Mouse (Mus musculus) mature B cell (primary cell): ENCODE measurements around the gene Ppp1r14b.

Experiments used
- in situ Hi-C: fragments of 300-500 bp; cut with MboI; formaldehyde crosslinking; loops from 2 replicates; pipeline ENCODE4 v1.14.3; 2019

Gene Ppp1r14b

DNA sequence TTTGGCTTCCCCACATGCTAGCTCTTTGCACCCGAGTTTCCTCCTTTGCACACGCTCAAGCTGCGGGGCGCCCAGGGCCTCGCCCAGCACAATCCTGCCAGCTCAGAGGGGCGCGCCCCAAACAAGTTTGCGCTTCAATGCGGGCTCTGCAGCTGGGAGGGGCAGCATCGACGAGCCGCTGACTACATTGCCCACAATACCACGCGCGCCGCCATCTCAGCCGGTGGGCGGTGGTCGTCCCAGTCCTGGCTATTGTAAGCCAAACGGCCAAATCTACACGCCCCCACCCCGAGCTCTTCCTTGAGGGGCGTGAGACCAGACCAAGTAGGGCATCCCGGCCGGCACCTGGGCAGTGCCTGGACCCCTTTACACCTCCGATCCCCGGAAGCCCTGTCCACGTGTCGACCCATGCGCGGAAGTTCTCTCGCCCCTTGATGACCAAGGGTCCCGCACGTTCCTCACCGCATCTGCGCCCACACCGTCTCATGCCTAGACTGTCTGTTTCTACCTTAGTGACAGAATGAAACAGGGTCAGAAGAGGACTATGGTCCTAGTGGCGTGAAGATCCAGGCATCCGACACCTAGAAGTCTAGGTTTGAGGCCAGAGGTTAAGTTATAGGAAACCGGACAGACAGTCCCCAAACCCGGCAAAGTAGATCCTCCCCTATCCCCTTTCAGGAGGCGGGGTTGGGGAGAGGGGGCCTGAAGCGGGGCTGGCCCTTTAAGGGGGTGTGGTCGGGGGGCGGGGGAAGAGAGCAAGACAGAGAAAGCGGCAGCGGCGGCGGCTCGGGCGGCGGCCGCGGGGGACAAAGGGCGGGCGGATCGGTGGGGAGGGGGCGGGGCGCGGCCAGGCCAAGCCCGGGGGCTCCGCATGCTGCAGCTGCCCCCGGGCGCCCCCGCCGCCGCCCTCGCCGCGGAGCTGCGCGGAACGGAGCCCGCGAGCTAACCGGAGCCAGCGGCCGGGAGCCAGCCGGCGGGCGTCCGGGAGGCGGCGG lies at the start of gene Ppp1r14b:
Gene Ppp1r14b, plus strand, starts transcription at position 758 of the 995 bp plus-strand sequence.
- in situ Hi-C loops, result no loop called here

GRCm38 (mm10) chr19:6925307-6925573 lies 49.5 kb upstream of the Ppp1r14b start, which contains the start of gene Catsperz:
Gene Catsperz (minus strand): TSS chr19:6925380.
- in situ Hi-C loops, result no loop called here

DNA sequence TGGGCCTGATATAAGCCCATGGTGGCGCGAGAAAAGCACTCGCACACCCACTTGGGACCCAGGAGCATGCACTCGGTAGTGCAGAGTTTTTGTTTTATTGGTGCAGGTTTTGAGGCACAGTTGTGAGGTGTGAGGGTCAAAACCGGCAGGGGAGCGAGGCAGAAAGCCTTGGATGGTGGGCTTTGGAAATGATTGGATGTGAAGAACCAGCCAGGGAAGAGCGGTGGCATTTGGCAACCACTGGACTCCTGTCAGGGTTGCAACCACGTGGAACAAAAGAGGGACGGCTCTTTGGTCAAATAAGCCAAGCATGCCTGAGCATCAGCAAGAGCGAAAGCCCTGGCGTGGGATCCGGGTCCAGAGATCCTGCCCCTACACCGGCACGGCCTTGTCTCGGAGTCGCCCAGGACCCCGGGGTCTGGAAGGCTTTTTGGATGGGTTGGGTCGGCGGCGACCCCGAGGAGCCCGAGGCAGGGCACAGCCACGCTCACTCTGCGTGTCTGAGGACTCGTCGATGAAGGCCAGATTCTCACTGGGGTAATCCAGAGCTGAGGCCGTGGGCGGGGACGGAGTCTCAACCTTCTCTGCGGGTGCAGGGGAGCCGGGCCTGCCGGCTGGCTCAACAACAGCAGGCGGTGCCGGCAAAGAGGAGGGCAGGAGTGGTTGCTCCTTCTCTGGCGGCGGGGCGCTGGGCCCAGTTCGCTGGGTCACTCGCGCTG lies 49.0 kb upstream of the Ppp1r14b start:
- in situ Hi-C loops, result no loop called here

GRCm38 (mm10) chr19:6926559-6927255 lies 48.1 kb upstream of the Ppp1r14b start:
- in situ Hi-C loops, result no loop called here

GRCm38 (mm10) chr19:6928080-6928479 lies 46.7 kb upstream of the Ppp1r14b start:
- in situ Hi-C loops, result no loop called here

DNA sequence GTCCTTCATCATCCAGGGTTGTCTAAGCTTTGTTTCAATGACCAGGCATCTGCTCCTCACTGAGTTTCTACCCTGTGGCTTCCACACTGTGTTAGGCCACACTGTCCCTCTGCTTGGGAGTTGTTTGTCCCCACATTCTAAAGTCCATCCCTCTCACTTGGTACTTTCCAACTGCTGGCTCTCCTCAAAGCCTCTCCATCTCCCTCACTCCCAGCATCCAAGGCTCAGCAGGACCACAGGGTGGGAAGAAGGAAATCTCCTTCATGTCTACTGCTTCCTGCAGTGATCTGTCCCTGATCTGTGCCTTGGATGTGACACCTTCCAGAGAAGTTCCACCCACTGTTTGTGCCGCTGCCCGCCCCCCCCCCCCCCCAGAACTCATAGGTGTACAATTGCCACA lies 43.8 kb upstream of the Ppp1r14b start:
- in situ Hi-C loops, result no loop called here

- in situ Hi-C loops, result no loop called here
Observed at GRCm38 (mm10) chr19:6932018-6932417, 42.8 kb upstream of the Ppp1r14b start.

DNA sequence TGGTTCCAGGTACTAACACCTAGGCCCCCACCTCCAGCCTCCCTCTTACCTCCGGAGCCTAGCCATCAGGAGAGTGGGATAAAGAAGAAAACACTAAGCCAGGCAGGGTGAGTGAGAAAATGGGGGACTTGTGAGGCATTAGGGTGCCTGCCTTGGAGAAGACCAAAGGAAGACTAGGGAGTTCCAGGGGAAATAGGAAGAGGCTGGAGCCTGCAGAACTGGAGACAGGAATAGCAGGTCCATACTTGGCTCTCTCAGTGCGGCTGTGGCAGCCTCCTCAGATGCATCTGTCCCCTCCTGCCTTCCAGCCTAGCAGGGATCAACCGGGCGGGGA lies 41.7 kb upstream of the Ppp1r14b start:
- in situ Hi-C loops, result no loop called here

- in situ Hi-C loops, result no loop called here
Observed at GRCm38 (mm10) chr19:6933436-6934194, 41.2 kb upstream of the Ppp1r14b start.

DNA sequence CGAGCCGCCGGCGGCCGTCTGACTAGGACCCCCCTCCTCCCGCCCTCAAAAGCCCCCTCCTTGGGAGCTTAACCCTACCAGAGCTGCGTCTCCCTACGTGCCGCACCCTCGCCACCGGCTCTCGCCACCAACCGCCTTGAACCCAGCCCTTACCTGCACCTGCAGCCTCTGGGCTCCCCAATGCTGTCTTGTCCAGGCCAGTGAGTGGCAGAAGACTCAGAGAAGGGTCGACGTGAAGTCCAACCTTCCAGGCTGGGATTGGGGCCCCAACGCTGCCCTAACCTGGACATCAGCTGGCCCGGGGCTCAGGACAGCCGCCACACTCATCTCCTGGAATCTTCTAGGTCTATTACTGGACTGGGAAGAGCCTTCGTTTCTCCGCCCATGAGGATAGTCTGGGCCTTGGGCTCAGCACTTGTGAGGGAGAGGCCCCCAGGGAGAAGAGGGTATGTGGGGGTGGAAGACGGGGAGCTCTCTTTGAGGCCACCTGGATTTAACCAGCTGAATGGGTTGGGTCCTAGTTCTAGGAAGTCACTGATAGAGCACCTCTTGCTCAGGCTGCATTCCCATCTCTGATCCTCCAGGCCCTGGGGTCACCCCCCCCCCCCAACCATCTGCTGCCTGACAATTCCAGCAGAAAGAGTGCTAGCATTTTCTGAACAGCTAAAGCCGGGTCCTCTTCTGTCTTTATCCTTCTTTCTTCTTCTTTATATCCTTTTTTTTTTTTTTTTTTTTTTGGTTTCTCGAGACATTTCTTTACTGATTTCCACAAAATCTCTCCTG lies 40.4 kb upstream of the Ppp1r14b start, which contains the start of gene Kcnk4:
Gene Kcnk4, minus strand, starts transcription at position 321 of the 783 bp plus-strand sequence.
- in situ Hi-C loops, result no loop called here

GRCm38 (mm10) chr19:6936299-6936698 lies 38.5 kb upstream of the Ppp1r14b start:
- in situ Hi-C loops, result no loop called here

DNA sequence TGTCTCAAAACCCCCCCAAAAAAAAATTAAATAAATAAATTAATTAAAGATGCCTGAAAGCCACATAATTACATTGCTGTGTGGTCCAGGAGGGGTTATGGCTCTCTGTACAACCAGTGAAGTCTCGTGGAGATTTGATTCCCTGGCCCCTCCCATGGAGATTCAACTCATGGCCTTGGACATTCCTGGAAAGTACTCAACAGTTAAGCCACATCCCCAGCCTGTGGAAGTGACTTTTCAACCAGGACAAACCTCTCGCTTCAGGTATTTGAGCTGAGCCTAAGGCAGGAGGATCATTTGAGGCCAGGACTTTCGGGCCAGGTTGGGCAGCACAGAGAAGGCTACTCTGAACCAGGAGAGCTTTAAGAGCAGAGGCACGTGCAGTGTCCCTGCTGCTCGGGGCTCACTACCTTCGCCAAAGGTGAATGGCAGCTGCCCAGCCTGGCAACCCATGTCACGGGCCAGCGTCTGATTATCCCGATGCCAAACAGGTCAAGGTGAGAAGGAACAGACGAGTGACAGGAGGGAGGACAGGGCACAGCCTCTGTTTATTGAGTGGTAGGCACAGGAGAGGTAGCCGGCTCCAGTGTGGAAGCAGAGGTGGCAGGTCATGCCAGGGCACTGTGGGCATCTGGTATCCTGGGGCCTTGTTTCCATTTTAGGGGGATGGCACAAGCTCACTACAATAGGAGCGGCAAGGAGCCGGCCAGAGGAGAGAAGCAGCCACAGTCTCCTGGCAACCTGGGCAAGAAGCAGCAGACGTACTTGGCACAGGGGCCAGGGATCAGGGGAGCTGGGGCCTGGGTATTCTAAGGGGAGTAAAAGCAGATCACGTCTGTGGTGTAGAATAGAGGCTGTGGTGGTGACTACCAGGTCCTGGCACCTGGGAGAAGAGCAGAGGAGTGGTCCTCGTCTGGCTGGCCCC lies 37.0 kb upstream of the Ppp1r14b start:
- in situ Hi-C loops, result no loop called here

GRCm38 (mm10) chr19:6939106-6940002 lies 35.4 kb upstream of the Ppp1r14b start:
- in situ Hi-C loops, result no loop called here

GRCm38 (mm10) chr19:6940396-6941351 lies 34.1 kb upstream of the Ppp1r14b start:
- in situ Hi-C loops, result no loop called here

DNA sequence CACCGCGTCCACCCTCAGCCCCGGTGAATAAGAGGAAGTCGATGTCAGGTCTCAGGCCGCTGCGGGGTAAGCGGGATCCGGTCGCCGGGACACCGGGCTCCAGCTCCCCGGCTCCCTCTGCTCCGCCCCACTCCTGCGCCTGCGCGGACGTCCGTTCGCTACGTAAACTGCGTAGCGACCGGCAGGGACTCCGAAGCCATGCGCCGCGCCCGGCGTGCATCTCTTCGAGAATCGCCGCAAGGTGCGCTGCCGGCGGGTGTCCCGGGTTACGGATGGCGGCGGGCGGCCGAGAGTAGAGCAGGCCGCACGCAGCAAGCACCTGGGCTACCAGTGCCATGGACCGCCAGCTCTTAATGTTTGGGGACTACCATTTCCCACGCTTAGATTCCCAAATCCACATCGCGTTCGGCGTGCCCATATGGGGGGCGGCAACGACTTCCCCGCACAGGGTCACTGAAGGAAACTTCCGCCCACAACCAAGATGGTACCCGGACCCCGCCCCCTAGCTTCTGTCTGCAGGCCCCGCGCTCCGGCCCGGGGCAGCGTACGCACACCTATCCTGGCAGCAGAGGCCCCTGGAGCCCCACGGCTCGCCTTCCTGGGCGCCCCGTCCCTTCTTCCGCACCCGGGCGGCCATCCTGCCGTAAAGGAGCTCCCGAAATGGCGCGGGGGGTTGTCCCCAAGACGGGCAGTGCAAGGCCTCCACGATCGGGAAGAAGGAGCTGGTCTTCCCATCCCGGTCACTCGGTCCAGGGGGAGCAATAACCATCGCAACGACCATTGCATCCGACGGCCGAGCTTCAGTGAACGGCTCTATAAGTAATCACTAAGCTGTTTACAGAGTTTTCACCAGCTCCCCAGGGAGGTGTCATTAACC lies 33.2 kb upstream of the Ppp1r14b start, which contains the start of gene Bad:
Gene Bad, plus strand, starts transcription at position 490 of the 877 bp plus-strand sequence.
- in situ Hi-C loops, result no loop called here

- in situ Hi-C loops, result no loop called here
Observed at GRCm38 (mm10) chr19:6942249-6942691, 32.5 kb upstream of the Ppp1r14b start, which contains the start of gene Gpr137. Gene Gpr137 (minus strand): TSS chr19:6942480.
